Mouse (Mus musculus) embryonic facial prominence, embryonic 11.5 days (tissue): ENCODE measurements at regions not wholly inside any gene's neighbourhood (a gene's known extent, or its start where the extent isn't known, plus 50 kb on each side); places are given as distances from the start of the nearest gene placed in this dataset.

Experiments
- ATAC-seq: fragments of 200-750 bp; cut with Nextera tagmentation; replicated peaks from 2 replicates; pipeline ENCODE4 v1.8.0; 2017; ENCODE audit warnings: low read depth; ENCODE audit not compliant: insufficient number of reproducible peaks, low FRiP score, low TSS enrichment
- DNase-seq: peaks from one replicate; pipeline ENCODE4 v3.0.0-alpha.2; 2015; ENCODE audit warnings: low spot score
- H3K27ac ChIP-seq: fragments of 300-500 bp; sonication (generic); replicated peaks from 2 replicates; pipeline ENCODE4 v1.5.1; 2014; ENCODE audit warnings: mild to moderate bottlenecking, low read depth, low read length, control low read depth
- H3K27me3 ChIP-seq: fragments of 300-500 bp; sonication (generic); 2 replicates; pipeline ENCODE4 v1.6.1; 2014; ENCODE audit warnings: mild to moderate bottlenecking, low read length, moderate library complexity, mixed read lengths; ENCODE audit not compliant: control insufficient read depth, insufficient read depth
- H3K36me3 ChIP-seq: fragments of 300-500 bp; sonication (generic); replicated peaks from 2 replicates; pipeline ENCODE4 v1.6.1; 2014; ENCODE audit warnings: low read depth, mild to moderate bottlenecking, low read length, moderate library complexity, mixed read lengths; ENCODE audit not compliant: control insufficient read depth, insufficient read depth
- H3K4me1 ChIP-seq: fragments of 300-500 bp; sonication (generic); 2 replicates; pipeline ENCODE4 v1.6.1; 2014; ENCODE audit warnings: low read length, mixed read lengths; ENCODE audit not compliant: control insufficient read depth, insufficient read depth
- H3K4me2 ChIP-seq: fragments of 300-500 bp; sonication (generic); 2 replicates; pipeline ENCODE4 v1.6.1; 2014; ENCODE audit warnings: low read depth, mild to moderate bottlenecking, control low read depth, low read length, moderate library complexity
- H3K4me3 ChIP-seq: fragments of 300-500 bp; sonication (generic); 2 replicates; pipeline ENCODE4 v1.5.1; 2014; ENCODE audit warnings: low read depth, low read length, control low read depth
- H3K9ac ChIP-seq: fragments of 300-500 bp; sonication (generic); replicated peaks from 2 replicates; pipeline ENCODE4 v1.6.1; 2014; ENCODE audit warnings: mild to moderate bottlenecking, control low read depth, low read length
- H3K9me3 ChIP-seq: fragments of 300-500 bp; sonication (generic); replicated peaks from 2 replicates; pipeline ENCODE4 v1.6.1; 2016; ENCODE audit warnings: mild to moderate bottlenecking, low read length, inconsistent platforms, mixed read lengths; ENCODE audit not compliant: control insufficient read depth
- WGBS: fragments of 180-500 bp; shearing (Covaris S2); extraction: QIAGEN DNeasy Blood & Tissue Kit; methylation state at CpG from one replicate; pipeline ENCODE4 v1.1.7; 2014; 5-methylcytosine and 5-hydroxymethylcytosine counted together

GRCm38 (mm10) chr8:5994846-5995245 lies 889.7 kb upstream of the Slc10a2 start:
- Histone ChIP-seq H3K36me3 (no peaks in the 10 kb centered on the region), H3K27ac (no peak overlapping the region), H3K4me3 (no peak overlapping the region), H3K4me2 (no peak overlapping the region), H3K27me3 (no peaks in the 10 kb centered on the region), H3K9ac (no peak overlapping the region), H3K9me3 (no peaks in the 10 kb centered on the region), H3K4me1 (no peaks in the 10 kb centered on the region)
- ATAC-seq (no peak), DNase-seq (peak; percentile 33)
- 64% methylated on average over 6 of the region's 6 CpGs for WGBS

DNA sequence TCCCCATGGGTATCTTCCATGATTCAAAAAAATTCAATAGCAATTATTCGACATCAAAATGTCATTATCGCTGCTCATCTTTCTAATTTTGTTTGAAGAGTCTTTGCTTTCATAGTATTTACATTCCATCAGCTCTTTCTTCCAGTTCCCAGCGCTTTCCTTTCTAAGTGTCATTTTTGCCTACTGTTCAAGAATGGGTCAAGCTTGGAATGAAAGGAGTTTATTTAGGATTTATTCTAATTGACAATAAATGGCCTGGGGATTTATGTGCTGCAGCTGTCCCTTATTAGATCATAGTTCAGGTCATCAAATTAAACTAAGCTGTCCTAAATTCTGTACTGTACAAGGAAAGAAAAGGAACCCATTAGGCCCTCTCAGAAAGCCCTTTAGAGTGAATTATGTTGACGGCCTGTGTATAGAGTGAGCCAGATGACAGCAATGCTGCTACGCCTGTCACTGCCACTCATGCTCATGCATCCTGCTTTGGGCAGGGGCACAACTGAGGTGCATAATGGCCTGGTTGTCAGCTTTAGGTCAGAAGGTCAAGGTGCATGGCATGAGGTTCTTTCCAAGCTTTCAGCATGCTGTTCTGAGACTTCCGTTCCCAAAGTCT lies 860.4 kb upstream of the Slc10a2 start:
- ATAC-seq (peak; percentile 80; the same call in 1 of the 2 replicates), DNase-seq (peak; percentile 37)
- Histone ChIP-seq H3K9me3 (no peaks in the 10 kb centered on the region), H3K4me3 (no peak overlapping the region), H3K27ac (no peak overlapping the region), H3K36me3 (no peaks in the 10 kb centered on the region), H3K4me1 (no peaks in the 10 kb centered on the region), H3K9ac (no peak overlapping the region), H3K4me2 (no peak overlapping the region), H3K27me3 (no peaks in the 10 kb centered on the region)
- 47% methylated on average over 6 of the region's 6 CpGs for WGBS

- no peak overlapping the region for H3K9ac ChIP-seq
- 91% methylated on average over 1 of the region's 1 CpGs for WGBS
- ATAC-seq, result no peak
Observed at GRCm38 (mm10) chr8:5964299-5964698, 859.1 kb upstream of the Slc10a2 start.

GRCm38 (mm10) chr8:5938057-5938456 lies 832.9 kb upstream of the Slc10a2 start:
- DNase-seq (no peak), ATAC-seq (no peak)
- 84% methylated on average over 3 of the region's 3 CpGs for WGBS
- H3K9me3 ChIP-seq, result no peaks in the 10 kb centered on the region
- no peaks in the 10 kb centered on the region for H3K36me3 ChIP-seq
- H3K27ac ChIP-seq, result no peak overlapping the region
- H3K4me3 ChIP-seq, result no peak overlapping the region
- no peak overlapping the region for H3K9ac ChIP-seq
- H3K4me1 ChIP-seq, result no peaks in the 10 kb centered on the region
- no peaks in the 10 kb centered on the region for H3K27me3 ChIP-seq
- no peak overlapping the region for H3K4me2 ChIP-seq

More at GRCm38 (mm10) chr8:5964299-5964698, 859.1 kb upstream of the Slc10a2 start:
- no peak overlapping the region for H3K27ac ChIP-seq
- no peaks in the 10 kb centered on the region for H3K4me1 ChIP-seq
- no peak for DNase-seq
- H3K27me3 ChIP-seq, result no peaks in the 10 kb centered on the region
- no peaks in the 10 kb centered on the region for H3K36me3 ChIP-seq
- H3K9me3 ChIP-seq, result no peaks in the 10 kb centered on the region
- no peak overlapping the region for H3K4me2 ChIP-seq
- no peak overlapping the region for H3K4me3 ChIP-seq

DNA sequence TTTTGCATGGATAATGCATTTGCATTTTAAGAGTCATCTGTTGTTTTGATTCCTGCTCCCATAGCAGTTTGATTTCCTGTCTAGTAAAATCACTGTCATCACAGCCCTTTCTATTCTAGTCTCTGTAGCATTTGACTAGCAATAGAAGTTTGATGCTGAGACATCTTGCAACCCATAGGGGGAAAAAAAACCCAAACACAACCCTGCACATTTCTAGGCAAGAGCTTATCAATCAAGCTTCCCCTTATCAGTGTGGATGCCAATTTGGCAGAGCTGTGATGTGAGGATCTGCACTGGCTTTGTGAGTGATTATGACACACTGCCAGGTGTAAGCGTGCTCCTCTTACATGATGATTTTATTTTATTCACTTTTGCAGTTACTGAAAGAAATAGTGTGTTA lies 813.0 kb upstream of the Slc10a2 start:
- no peak overlapping the region for H3K9ac ChIP-seq
- DNase-seq (no peak), ATAC-seq (no peak)
- 95% methylated on average over 1 of the region's 1 CpGs for WGBS
- no peaks in the 10 kb centered on the region for H3K27me3 ChIP-seq
- H3K9me3 ChIP-seq, result no peaks in the 10 kb centered on the region
- no peak overlapping the region for H3K4me2 ChIP-seq
- H3K4me3 ChIP-seq, result no peak overlapping the region
- no peaks in the 10 kb centered on the region for H3K36me3 ChIP-seq
- H3K27ac ChIP-seq, result no peak overlapping the region
- H3K4me1 ChIP-seq, result no peaks in the 10 kb centered on the region
